Mouse (Mus musculus): ENCODE measurements at regions not wholly inside any gene's neighbourhood (a gene's known extent, or its start where the extent isn't known, plus 50 kb on each side); places are given as distances from the start of the nearest gene placed in this dataset.

DNA sequence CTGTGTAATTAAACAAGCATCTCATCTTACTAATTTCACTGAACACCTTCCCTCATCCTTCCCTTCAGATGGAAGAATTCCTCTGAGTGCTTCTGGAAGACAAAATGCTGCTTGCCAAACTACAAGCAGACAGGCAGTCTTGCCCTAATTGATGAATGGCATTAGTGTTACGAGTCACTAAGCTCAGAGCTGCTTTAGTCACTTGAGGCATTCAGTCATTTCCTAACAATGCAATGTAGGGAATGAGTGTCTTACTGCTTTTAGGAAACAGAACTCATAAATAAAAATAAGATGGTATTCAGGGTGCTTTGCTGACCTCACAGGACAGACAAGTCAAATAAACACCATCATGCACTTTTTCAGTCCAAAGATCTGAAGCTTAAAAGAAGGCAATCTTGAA, 285.1 kb upstream of the Paip1 start:
- TF ChIP-seq CTCF (IDR thresholded peaks at IDR 0.05; ENCODE audit: borderline replicate concordance, insufficient read depth, low read depth, low read length) (no peak), POLR2A (IDR thresholded peaks at IDR 0.05; ENCODE audit: borderline replicate concordance, insufficient read depth, low read length) (no peak)
